Mouse (Mus musculus) brain, embryonic 14.5 days (tissue): ENCODE measurements around the gene Glipr1l2.
"Not testable (repeated sequence)": the region's sequence is repeated elsewhere in the genome, so short reads cannot be mapped to it uniquely, and the experiment has no call there.

Source experiments
- CTCF ChIP-seq: fragments of 200-500 bp; IDR thresholded peaks from 2 replicates; pipeline ENCODE4 v1.5.1; 2012; ENCODE audit warnings: inconsistent platforms, mild to moderate bottlenecking, moderate library complexity, borderline replicate concordance; ENCODE audit not compliant: insufficient read depth, insufficient read length; ENCODE audit errors: extremely low read depth
- POLR2A ChIP-seq: fragments of 200-500 bp; IDR thresholded peaks from 2 replicates; pipeline ENCODE4 v1.6.1; 2012; ENCODE audit warnings: mild to moderate bottlenecking, inconsistent platforms, borderline replicate concordance; ENCODE audit not compliant: poor library complexity, insufficient read depth, insufficient read length, severe bottlenecking; ENCODE audit errors: extremely low read depth

GRCm38 (mm10) chr10:112043523-112043922 is 39.6 kb upstream of the Glipr1l2 start:
- not testable (repeated sequence) for TF ChIP-seq CTCF, POLR2A
